Mouse (Mus musculus) urinary bladder, postnatal 36 days (tissue): ENCODE results near the gene Lrrk1.
A peak's percentile ranks its signal among the peaks of the same experiment; 100 is the strongest.

ENCODE experiments used
- DNase-seq, 2 experiments: peaks; one replicate each; pipeline ENCODE4 v3.0.0; 2022; ENCODE audit warnings: low spot score in 2 of 2, mixed read lengths in 1 of 2

Gene Lrrk1

GRCm38 (mm10) chr7:66227814-66228609 is 160.1 kb downstream of the Lrrk1 start:
- DNase-seq = no peak

- DNase-seq = no peak
These were observed 162.3 kb downstream of the Lrrk1 start for GRCm38 (mm10) chr7:66225881-66226280.

- no peak for DNase-seq
These were observed 163.6 kb downstream of the Lrrk1 start for GRCm38 (mm10) chr7:66224541-66224940.

- no peak for DNase-seq
These were observed 164.4 kb downstream of the Lrrk1 start for GRCm38 (mm10) chr7:66223731-66224130.

- DNase-seq = no peak
These were observed 165.5 kb downstream of the Lrrk1 start for GRCm38 (mm10) chr7:66222621-66223091.

- no peak for DNase-seq
These were observed 168.3 kb downstream of the Lrrk1 start for GRCm38 (mm10) chr7:66219794-66220227.

GRCm38 (mm10) chr7:66219028-66219793 is 168.9 kb downstream of the Lrrk1 start:
- DNase-seq = no peak

GRCm38 (mm10) chr7:66218193-66219014 is 169.7 kb downstream of the Lrrk1 start:
- peak in 1 of 2 experiments; percentile 41 for DNase-seq

GRCm38 (mm10) chr7:66217531-66218094 is 170.5 kb downstream of the Lrrk1 start:
- DNase-seq = no peak

GRCm38 (mm10) chr7:66217011-66217410 is 171.1 kb downstream of the Lrrk1 start:
- no peak for DNase-seq

GRCm38 (mm10) chr7:66215911-66216310 is 172.2 kb downstream of the Lrrk1 start:
- no peak for DNase-seq

- no peak for DNase-seq
These were observed 173.7 kb downstream of the Lrrk1 start for GRCm38 (mm10) chr7:66214477-66214876.

GRCm38 (mm10) chr7:66212887-66213286 is 175.3 kb downstream of the Lrrk1 start:
- DNase-seq = no peak

- DNase-seq = no peak
These were observed 178.2 kb downstream of the Lrrk1 start for GRCm38 (mm10) chr7:66209920-66210319.

GRCm38 (mm10) chr7:66201657-66202056 is 186.5 kb downstream of the Lrrk1 start:
- DNase-seq = no peak

- no peak for DNase-seq
These were observed 187.2 kb downstream of the Lrrk1 start for GRCm38 (mm10) chr7:66200791-66201450.

- DNase-seq = no peak
These were observed 187.8 kb downstream of the Lrrk1 start for GRCm38 (mm10) chr7:66200383-66200782.

- DNase-seq = peak in 1 of 2 experiments; percentile 51
These were observed 188.7 kb downstream of the Lrrk1 start for GRCm38 (mm10) chr7:66199391-66199831.

GRCm38 (mm10) chr7:66198416-66198815 is 189.7 kb downstream of the Lrrk1 start:
- no peak for DNase-seq

- DNase-seq = no peak
These were observed 191.3 kb downstream of the Lrrk1 start for GRCm38 (mm10) chr7:66196609-66197445.
